Mouse (Mus musculus): ENCODE measurements around the gene Smc5. TPM values are rescaled to one million over a fixed set of nuclear protein-coding genes. Genes with fewer than 3 reads are reported as not detected.

The Smc5 gene
- total RNA-seq (2021): 10 to 100 TPM; 13.1 to 13.6 TPM
- long read RNA-seq, experiment 1, partial matches to known transcripts: 9 of 15 reads
- long read RNA-seq, experiment 1, other reads (novel, unspliced or antisense): 4 of 15 reads
- long read RNA-seq, experiment 2, full-length matches to known transcripts: 4 of 14 reads
- long read RNA-seq, experiment 2, partial matches to known transcripts: 5 of 14 reads
- long read RNA-seq, experiment 2, other reads (novel, unspliced or antisense): 5 of 14 reads

DNA sequence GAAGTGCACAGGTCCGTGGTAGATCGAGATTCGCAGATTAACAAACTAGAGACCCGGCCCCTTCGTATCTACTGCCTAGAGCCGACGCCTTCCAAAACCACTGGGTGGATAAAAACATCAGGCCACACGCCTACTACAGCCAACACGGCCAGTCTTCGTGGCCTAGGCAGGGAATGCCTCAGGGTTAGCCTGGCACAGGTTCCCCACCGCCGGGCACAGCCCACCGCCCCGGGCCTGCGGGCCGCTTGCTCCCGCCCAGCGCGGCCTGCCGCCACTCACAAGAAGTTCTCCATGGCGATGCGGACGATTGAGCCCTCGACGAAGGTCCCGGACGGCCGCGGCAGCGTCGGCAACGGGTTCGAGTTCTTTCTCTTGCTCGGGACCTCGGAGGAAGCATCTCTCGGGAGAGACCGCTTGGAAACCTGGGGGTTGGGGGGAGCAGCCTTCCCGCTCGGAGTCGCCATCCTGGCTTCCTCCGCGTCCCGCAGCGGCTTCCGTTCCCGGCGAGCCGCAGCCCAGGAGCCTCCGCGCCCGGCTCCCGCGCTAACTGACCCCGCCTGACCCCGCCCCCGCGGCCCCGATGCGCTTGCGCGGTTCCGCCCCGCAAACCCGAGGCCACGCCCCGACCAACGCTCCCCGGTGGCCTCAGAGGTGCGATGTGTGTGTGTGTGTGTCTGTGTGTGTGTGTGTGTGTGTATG is at the start of gene Smc5:
Smc5 (minus strand) TSS at position 543 of the 699 bp plus-strand sequence.
- peak; percentile 89 for DNase-seq

DNA sequence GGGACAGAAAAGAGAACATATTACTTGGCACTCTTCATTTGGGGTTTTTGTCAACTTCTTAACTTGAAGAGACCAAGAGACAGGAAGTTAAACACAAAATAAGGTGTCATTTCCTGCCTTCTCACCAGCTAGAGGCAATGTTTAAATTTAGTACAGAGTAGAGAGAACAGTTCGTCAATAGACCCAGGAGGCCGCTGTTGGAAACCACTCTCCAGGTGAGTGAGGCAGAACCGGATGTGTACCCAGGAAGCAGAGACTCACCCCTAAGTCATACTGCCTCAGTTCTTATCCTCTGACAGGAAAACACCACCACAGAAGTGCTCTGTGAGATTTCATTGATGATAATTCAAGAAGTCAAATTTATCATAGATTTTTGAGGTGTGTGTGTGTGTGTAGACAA is 49.4 kb upstream of the Smc5 start:
- DNase-seq: no peak

DNA sequence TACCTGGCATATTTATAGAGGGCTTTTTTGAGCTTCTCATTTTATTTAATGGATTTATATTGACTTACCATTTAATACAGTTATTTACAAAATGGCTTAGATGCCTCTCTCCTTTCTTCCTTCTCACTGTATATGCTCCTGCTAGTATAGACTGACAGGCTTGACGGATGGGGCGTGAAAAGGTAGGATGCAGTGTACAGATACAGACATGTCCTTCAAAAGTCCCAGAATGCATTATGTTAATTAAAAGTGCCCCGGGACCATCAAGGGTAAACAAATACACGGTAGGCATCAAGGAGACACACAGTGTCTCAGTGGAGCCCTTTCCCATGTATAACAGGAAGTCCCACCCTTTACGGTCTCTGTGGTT is 44.3 kb upstream of the Smc5 start:
- DNase-seq: no peak

DNA sequence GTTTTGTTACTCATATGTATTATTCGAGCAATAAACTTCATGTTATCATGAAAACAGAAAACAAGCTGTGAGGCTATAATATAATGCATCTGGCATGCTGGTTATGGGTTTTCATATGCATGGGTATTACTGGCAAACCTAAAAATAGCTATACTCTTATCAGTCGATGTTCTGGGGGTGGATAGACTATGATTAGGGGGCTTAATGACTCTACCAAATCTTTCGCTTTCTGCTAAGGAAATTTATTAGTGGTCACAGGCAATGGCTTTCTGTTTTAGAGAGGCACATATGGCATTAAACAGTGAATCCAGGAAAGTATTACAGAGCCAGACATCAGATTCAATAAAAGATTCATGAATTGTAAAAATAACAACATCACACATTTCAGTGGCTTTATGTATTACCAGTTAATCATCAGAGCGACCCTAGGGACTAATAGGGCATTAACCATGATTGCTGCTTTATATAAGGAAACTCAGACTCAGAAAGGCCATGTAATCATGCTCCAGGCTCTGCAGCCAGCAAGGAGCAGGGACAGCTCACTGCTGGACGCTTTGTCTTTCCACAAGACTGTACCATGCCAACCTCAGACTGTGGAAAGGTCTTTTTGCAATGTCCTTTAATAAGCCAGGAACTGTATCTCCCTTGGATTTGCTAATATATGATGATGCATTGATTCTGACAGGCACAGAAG is 43.7 kb upstream of the Smc5 start:
- DNase-seq: no peak

DNA sequence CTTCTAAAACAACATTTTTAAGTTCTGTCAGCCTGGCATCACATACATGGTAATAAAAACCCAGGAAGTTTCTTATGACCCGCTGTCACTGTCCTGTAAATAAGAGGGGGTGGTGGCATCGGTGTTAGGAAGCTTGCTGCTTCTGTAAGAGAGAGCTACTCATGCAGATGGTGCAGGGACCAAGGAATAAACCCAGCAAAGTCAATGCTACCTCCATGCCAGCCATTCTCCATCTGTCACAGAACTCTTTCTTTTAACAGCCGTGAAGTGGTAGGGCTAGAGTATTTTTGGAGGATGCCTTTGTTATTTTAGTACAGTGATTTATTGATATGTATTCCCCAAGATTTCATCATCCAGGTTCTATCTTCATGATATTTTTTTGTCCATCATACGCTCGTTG is 43.2 kb upstream of the Smc5 start:
- no peak for DNase-seq

DNA sequence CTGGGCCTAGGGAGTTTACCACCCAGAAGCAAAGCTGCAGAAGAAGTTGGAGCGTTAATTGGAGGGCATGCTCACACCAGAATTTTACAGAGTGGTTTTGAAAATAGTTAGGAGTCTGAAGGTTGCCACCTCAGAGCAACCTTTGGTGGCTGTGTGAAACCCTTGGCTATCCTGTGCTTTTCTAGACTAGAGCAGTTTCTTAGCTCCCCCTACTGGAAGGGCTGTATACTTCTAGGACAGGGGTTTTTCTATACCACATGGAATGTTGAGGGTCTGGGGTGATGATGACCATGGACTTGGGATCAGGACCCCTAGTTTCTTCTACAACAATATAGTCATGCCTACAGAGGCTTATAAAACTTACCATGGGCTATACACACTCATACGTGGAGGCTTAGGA is 36.3 kb upstream of the Smc5 start:
- DNase-seq: no peak

DNA sequence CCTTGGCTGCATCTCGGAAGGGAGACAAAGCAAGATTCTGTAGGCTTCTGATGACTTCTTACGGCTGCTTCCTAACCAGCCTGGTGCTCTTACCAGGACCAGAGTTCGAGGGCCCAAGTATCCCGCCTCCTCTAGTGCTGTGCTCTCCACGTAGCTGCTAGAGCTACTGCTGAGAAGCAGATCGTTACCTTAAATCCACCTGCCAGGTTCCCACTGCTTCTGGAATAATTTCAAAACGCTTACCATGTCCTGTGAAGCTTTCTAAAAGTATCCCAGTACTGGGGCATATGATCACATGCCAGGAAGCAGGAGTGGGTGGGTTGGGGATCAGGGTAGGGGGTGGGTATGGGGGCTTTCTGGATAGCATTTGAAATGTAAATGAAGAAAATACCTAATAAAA is 33.0 kb upstream of the Smc5 start:
- DNase-seq: no peak

DNA sequence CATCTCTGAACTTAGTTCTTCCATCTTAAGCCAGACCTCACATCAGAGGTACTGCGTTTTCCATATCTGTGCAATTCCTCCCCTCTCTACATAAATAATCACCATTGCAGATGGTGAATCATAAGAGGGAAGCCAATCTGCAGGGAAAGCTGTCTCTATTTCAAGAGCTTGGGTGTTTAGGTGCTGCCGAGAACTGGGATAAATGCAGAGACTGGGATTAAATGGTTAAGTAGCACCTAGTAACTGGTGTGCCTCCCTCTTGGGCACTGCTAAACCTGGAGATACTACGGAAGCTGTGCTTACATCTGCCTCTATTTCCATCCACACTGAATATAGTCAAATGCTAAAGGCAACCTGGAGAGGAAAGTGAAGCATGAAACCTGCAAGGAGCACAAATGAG is 26.3 kb upstream of the Smc5 start:
- no peak for DNase-seq

DNA sequence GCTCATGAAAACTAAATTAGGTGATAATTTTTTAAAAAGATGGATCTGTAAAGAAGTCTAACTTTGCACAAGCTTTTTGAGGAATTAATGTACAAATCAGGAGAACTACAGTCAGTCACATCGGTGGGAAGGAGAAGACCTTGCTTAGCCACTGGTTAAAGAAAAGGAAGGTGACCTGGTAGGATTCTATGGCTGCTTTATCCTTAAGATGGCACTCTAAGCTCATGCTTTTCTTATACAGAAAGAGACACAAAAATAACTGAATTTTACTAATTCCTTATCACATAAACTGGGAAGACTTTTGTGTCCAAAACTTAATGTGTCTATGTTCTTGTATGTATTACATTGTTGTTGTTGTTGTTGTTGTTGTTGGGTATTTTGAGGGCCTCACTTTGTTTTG is 25.2 kb upstream of the Smc5 start:
- no peak for DNase-seq

DNA sequence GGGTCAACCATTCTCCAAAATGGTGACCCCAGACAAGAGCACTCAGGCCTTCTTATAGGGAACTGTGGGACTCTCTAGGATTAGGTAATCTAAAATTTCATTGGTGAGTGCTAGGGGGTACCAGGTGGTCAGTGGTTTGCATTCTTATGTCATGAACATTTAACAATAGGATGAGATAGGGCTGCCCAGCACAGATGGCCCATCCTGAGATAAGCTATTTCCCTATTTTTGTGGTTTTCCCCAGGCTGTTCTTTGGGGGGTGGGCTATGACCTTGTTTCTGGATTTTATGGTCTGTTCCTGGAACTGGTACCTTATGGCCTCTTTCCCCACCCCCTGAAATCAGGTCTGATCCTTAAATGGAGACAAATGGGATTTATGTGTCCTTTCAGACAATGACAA is 23.5 kb upstream of the Smc5 start:
- no peak for DNase-seq

DNA sequence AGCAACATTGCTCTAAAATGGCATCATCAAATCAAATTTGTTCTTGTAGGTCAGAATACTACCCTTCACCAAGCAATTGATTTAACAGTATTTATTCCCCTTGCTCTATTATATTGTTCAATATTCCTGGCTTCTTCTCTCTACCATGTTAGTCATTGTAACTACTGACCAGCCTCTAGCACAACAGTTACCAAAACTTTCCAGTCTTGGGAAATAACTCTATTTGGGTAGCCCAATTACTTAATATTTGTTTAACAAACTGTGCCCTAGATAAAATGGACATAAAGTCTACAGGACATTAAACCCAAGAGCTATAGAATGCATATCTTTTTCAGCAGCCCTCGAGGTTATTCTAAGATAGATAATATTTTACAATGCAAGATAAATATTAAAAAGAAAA is 15.6 kb upstream of the Smc5 start:
- DNase-seq: no peak

DNA sequence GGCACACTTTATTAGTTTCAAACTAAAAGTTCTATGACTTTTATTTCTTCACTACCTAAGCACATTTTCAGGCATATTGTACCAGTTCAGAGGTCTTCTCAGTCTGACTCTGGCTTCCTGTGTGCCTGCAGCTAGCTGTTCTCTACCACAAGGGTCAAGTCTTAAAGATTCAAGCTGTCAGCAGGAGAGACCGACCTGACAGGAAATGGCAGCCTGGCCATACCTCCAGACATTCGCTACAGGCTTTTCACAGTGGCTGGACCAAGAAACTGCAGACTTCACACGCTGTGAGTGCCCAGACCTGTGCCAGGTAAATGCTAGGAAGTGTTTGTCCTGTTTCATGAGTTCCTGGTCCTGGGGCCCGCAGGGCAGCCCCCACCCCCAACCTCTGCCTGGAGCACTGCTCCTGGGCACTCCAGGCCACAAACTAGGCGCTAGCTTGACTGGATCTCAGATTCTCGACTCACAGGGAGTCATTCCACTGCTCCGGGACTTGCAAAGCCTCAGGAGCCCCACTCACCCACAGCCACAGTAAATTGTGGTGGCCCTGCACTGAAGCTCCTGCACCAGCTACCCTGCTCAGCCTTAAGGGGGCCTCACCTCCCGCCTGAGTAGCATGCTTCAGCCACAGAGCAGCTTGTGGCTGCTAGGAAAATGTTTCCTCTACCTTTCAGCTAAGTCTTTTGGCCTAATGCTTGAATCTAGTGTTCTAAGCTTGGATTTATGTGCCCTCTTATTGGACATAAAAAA is 8.4 kb upstream of the Smc5 start:
- DNase-seq: no peak

DNA sequence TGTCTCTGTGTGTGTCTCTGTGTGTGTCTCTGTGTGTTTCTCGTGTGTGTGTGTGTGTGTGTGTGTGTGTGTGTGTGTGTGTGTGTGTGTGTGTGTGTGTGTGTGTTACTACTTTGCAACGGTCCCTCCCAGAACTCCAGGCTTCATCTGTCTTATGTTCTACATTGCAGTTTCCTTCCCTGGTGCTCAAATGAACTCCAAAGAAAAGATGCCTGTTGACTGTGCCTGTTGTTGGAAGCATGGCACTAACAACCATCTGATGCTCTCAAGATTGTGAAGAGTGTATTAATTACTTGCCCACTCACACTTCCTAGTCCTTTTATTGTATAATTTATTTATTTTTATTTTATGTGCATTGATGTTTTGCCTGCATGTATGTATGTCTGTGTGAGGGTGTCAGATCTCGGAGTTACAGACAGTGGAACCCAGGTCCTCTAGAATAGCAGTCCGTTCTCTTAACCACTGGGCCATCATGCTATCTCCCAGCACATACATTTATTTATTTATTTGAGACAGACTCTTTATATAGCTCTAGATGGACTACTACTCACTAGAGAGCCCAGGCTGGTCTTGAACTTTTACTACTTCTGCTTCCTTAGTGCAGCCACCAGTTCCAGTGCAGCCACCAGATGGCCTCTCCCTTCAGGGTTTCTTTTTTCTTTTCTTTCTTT is 492 bp upstream of the Smc5 start:
- DNase-seq: no peak

DNA sequence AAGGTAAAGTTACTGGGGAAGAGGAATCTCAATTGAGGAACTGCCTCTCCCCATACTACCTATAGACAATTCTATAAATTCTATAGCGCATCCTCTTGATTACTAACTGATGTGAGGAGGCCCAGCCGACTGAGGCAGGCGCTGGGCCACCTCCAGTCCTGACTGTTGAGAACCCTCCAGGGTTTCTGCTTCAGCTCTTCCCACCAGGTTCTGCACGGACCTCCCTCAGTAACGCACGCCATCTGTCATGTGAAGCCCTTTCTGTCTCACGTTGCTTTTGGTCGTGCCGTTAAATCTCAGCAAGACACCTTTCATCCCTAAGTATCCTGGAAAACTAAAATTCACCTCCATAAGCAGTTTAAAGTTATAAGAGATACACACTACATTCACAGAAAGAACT is 16.9 kb downstream of the Smc5 start:
- no peak for DNase-seq

DNA sequence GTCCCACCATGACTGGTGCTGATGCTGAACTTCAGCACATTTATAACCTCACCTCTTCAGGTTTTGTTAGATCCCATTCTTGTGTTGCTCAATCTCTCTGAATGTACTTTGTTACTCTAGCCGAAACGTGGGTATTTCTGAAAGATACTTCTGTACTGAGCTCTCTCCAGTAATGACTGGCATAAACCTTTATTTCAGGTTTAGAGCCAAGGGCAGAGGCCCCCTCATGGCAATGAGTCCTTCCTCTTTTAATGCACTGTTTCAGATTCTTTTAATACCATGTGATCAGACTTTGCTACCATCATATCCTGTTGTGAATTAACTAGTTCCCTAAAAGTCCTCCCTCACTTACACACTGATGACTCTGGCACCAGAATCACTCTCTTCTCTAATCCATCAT is 27.2 kb downstream of the Smc5 start:
- DNase-seq: no peak

DNA sequence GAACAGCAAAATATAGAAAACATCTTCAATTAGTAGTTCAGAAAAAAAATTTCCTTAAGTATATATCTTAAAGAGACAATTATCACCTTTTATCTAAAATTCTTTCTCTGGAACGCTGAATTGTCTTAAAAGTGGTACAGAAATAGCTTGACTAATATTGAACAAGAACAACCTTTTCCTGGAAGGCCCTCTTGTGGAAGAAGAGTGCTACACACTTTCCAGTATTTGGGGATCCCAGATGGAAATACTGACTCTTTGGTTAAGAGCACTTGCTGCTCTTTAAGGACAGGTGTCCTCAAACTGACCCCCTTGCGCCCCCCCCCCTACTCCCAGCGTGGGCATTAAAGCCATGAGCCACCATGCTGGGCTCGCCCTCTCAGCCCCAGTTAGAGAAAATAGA is 48.6 kb downstream of the Smc5 start:
- DNase-seq: no peak

DNA sequence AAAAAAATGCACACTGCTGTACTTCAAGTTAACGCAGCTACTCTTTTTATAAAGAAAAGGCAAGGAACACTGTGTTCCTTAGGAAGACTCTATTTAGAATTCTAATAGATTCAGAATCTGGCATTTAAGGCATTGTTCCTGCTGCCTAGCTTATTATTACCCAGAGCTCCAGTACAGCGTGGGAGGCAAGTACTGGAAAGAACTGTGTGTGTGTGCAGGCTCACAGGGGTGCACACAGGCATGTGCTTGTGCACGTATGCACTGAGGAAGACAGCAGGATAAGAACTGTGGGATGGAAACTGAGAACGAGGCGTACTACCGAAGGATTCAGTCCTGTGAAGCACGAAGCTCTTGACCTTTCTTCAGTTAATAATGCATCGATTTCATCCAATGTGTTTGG is 59.4 kb downstream of the Smc5 start:
- DNase-seq: no peak

DNA sequence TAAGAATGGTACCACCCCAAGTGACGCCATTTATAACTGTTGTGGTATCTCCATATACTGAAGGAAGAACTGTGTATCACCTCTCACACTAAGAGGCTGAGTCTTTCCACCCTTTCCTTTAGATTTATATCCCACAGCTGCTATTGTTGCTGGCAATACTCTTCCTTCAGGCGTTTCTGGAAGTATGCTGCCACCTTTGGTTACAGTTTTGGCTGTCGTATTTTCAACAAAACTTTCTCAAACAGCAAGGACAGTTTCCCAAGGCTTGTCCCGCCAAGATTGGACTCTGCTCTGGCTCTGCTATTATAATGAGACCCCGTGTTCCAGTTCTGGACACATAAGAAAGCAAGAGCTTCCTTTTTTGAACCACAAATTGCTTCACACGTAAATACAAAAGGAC is 62.4 kb downstream of the Smc5 start:
- no peak for DNase-seq

DNA sequence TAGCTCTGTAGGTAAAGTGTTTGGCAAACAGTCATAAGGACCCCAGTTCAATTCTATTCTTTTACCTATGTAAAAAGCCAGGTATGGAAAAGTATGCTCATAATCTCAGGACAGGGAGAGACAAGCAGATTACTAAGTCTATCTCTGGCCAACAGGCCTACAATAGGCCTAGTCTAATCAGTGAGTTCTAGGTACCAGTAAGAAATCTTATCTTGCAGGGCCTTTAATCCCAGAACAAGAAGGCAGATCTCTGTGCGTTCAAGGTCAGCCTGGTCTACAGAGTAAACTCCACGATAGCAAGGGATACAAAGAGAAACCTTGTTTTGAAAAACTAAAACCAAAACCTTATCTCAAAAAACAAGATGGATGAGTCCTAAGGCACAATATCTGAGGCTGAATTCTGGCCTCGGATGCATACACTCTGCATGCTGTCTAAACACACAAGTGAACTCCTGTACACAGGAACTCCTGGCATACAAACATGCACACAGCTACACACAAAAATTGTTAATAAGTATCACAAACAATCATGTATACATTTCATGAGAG is 70.1 kb downstream of the Smc5 start:
- DNase-seq: no peak

DNA sequence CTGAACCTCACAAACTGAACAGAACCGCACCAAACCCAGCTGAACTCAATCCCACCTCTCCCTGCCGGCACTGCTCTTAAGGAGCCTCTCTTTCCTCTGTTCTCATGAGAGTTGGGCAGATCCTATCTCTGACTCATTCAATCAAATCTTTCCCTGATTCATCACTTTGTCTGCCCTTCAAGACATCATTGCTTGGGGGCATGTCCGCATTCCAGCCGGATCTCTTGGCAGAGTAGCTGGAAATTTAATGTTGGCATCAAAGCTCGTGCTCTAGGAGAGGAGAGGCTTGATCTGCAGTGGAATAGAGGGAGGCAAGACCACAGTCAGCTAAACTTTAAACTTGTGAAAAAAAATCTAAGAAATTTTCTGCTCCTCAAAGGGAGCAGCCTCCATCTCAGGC is 71.6 kb downstream of the Smc5 start:
- no peak for DNase-seq

DNA sequence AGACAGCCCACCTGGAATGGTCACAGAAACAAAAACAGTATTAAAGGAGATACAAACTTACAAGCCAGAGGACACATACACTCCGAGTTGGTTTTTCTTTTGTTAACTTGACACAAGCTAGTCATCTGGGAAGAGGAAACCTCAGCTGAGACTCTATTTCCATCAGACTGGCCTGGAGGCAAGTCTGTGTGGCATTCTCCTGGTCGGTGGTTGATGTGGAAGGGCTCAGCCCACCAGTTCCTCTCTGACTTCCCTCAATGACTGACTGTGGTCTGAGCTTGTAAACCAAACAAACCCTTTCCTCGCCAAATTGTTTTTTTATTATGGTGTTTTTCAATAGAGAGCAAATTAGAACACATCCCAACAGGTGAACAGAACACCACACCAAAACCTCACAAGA is 80.6 kb downstream of the Smc5 start:
- no peak for DNase-seq

DNA sequence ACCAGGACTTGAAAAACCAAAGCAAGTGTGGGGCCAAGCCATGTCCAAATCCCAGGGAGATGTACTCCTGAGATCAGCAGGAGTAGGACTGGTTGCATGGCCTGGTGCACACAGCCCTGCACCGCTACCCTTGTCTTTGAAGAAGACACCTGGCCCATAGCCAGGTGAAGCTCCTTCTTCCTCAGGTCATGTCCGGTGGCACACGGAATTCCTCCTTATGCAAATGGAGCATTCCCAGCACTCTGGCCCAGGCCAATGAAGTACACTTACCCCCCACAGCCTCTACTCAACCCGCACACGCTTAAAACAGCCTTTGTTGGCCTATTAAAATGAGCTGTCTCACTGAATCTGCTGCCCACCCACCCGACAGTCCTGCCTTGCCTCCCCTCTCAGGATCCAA is 82.2 kb downstream of the Smc5 start:
- DNase-seq: no peak
